Mouse (Mus musculus) neural tube, embryonic 14.5 days (tissue): ENCODE results near the gene Ltbp2. TPM values are rescaled to one million over a fixed set of nuclear protein-coding genes. Genes with fewer than 3 reads are reported as not detected.

Experiments used
- ATAC-seq: fragments of 200-750 bp; cut with Nextera tagmentation; 2 replicates; pipeline ENCODE4 v1.8.0; 2017; ENCODE audit warnings: low read depth, mild to moderate bottlenecking, moderate TSS enrichment, moderate library complexity
- H3K27ac ChIP-seq: fragments of 300-500 bp; sonication (generic); 2 replicates; pipeline ENCODE4 v1.5.1; 2014; ENCODE audit warnings: low read depth, mild to moderate bottlenecking, control low read depth, low read length, moderate library complexity, mixed read lengths
- H3K27me3 ChIP-seq: fragments of 300-500 bp; sonication (generic); 2 replicates; pipeline ENCODE4 v1.6.1; 2014; ENCODE audit warnings: low read length; ENCODE audit not compliant: control insufficient read depth, insufficient read depth
- H3K36me3 ChIP-seq: fragments of 300-500 bp; sonication (generic); 2 replicates; pipeline ENCODE4 v1.6.1; 2014; ENCODE audit warnings: low read length, mixed read lengths; ENCODE audit not compliant: control insufficient read depth, insufficient read depth
- H3K4me1 ChIP-seq: fragments of 300-500 bp; sonication (generic); 2 replicates; pipeline ENCODE4 v1.6.1; 2014; ENCODE audit warnings: low read length; ENCODE audit not compliant: control insufficient read depth, insufficient read depth
- H3K4me2 ChIP-seq: fragments of 300-500 bp; sonication (generic); 2 replicates; pipeline ENCODE4 v1.6.1; 2014; ENCODE audit warnings: mild to moderate bottlenecking, low read depth, low read length, control low read depth
- H3K4me3 ChIP-seq: fragments of 300-500 bp; sonication (generic); 2 replicates; pipeline ENCODE4 v1.5.1; 2014; ENCODE audit warnings: low read depth, low read length, control low read depth, mixed read lengths
- H3K9ac ChIP-seq: fragments of 300-500 bp; sonication (generic); replicated peaks from 2 replicates; pipeline ENCODE4 v1.6.1; 2014; ENCODE audit warnings: low read depth, mild to moderate bottlenecking, control low read depth, low read length, mixed read lengths
- H3K9me3 ChIP-seq: fragments of 300-500 bp; sonication (generic); 2 replicates; pipeline ENCODE4 v1.6.1; 2016; ENCODE audit warnings: low read length; ENCODE audit not compliant: control insufficient read depth
- WGBS: fragments of 180-500 bp; shearing (Covaris S2); extraction: QIAGEN DNeasy Blood & Tissue Kit; methylation state at CpG from one replicate; pipeline ENCODE4 v1.1.7; 2014; 5-methylcytosine and 5-hydroxymethylcytosine counted together
- polyA plus RNA-seq: library from polyadenylated mRNA; unstranded; fragments of >200 nt; fragmentation: Nextera tagmentation; extraction: Ambion mirVana; gene quantifications from 2 replicates; pipeline ENCODE4 v1.2.1, GENCODE M21; 2014

Ltbp2 gene
- polyA plus RNA-seq: 0.15 and 0.17 TPM in 2 replicates

DNA sequence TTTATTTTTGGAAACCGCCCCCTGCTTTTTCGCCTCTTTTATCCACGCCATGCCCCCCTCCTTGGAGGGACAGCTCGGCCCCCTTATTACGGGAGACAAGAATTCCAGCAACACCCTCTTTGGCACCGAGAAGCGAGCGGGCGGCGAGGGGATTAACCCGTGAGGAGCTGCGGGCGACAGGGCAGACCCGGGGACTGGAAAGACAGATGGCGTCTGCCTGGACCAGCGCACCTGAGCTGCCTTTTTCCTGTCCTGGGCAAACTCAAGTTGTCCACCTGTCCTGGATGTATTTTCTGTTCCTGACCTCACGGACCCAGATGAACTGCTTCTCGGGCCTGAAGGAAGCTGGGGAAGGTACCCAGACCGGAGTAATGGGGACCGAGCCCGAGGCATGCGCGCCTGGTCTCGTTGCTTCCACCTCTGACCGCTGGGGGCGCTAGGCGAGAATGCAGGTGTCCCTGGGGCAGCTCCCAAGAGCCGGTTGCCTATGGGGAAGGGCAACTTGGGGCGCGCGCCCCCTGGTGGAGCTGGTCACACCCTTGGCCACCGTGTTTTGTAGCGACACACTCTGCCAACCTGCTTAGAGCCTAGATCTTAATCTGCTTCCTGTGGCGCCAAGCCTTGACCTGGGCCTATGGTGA is at the start of gene Ltbp2:
Ltbp2 (minus strand) TSS at position 52 of the 641 bp plus-strand sequence.
- no peak for ATAC-seq

DNA sequence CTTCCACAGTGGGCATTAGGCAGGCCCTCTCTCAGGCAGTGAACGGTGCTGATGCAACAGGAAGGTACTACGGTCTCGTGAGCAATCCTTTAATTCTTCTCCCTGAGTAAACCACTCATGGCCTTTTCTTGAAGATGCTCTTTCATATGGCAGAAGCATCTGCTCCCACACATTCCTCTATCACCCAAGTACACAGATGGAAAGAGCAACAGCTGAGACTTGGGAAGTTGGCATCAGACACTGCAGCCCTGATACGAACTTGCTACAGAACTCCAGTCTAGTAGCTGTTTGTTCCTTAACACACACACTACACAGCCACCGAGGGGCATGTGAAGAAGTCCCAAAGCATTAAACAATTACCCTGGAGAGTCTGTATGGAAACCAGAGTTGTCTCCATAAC is 48.0 kb upstream of the Ltbp2 start:
- H3K4me2 ChIP-seq: no peak overlapping the region
- WGBS: 93% methylated on average over 5 of the region's 5 CpGs
- H3K4me1 ChIP-seq: no peaks in the 10 kb centered on the region
- H3K4me3 ChIP-seq: no peak overlapping the region
- H3K27me3 ChIP-seq: no peaks in the 10 kb centered on the region
- no peaks in the 10 kb centered on the region for H3K9me3 ChIP-seq
- peaks cover 43% of the 10 kb centered on the region for H3K36me3 ChIP-seq
- H3K27ac ChIP-seq: no peak overlapping the region
- no peak overlapping the region for H3K9ac ChIP-seq
- ATAC-seq: no peak

More for the DNA sequence above, at the start of gene Ltbp2:
- Histone ChIP-seq H3K4me2 (peak within 1 kb of the TSS; percentile 35), H3K27me3 (peaks cover 35% of the 10 kb centered on the region), H3K9me3 (no peaks in the 10 kb centered on the region), H3K4me3 (peak within 1 kb of the TSS; percentile 22), H3K9ac (no peak within 1 kb of the TSS), H3K27ac (no peak within 1 kb of the TSS), H3K4me1 (no peaks in the 10 kb centered on the region), H3K36me3 (no peaks in the 10 kb centered on the region)
- WGBS: 3% methylated on average over 34 of the region's 34 CpGs

GRCm38 (mm10) chr12:84921881-84922419 is 45.6 kb upstream of the Ltbp2 start:
- 28% methylated on average over 8 of the region's 8 CpGs for whole genome bisulfite sequencing
- Histone ChIP-seq H3K9me3 (no peaks in the 10 kb centered on the region), H3K4me1 (no peaks in the 10 kb centered on the region), H3K27ac (no peak overlapping the region), H3K27me3 (no peaks in the 10 kb centered on the region), H3K4me3 (no peak overlapping the region), H3K9ac (no peak overlapping the region), H3K36me3 (peaks cover 41% of the 10 kb centered on the region), H3K4me2 (no peak overlapping the region)
- ATAC-seq: no peak

- no peak for ATAC-seq
Measured at GRCm38 (mm10) chr12:84918809-84919208, 42.5 kb upstream of the Ltbp2 start.

DNA sequence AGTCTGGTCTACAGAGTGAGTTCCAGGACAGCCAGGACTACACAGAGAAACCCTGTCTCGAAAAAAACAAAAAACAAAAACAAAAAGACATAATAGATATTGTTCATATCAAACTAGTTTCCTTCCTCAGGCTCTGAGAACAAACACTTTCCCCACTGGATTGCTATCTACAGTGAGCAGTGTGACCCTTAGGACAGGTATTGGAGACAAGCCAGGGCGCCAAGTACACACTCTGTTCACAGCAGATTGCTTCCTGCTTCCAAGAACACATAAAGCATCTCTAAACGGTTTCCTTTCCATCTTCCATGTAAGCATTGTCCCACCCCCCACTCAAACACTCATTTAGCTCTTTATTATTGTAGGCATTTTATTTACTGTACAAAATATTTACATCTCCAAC is 41.5 kb upstream of the Ltbp2 start:
- no peak overlapping the region for H3K4me2 ChIP-seq
- peaks cover 17% of the 10 kb centered on the region for H3K36me3 ChIP-seq
- WGBS: 86% methylated on average over 3 of the region's 3 CpGs

More at GRCm38 (mm10) chr12:84918809-84919208, 42.5 kb upstream of the Ltbp2 start:
- no peaks in the 10 kb centered on the region for H3K4me1 ChIP-seq
- no peak overlapping the region for H3K4me2 ChIP-seq
- H3K27me3 ChIP-seq: no peaks in the 10 kb centered on the region
- no peak overlapping the region for H3K27ac ChIP-seq
- H3K9ac ChIP-seq: no peak overlapping the region
- H3K36me3 ChIP-seq: peaks cover 22% of the 10 kb centered on the region
- WGBS: 86% methylated on average over 6 of the region's 6 CpGs
- no peak overlapping the region for H3K4me3 ChIP-seq
- H3K9me3 ChIP-seq: no peaks in the 10 kb centered on the region

GRCm38 (mm10) chr12:84914959-84915358 is 38.6 kb upstream of the Ltbp2 start:
- H3K9me3 ChIP-seq: no peaks in the 10 kb centered on the region
- H3K27ac ChIP-seq: no peak overlapping the region
- no peak overlapping the region for H3K4me3 ChIP-seq
- no peak for ATAC-seq
- no peak overlapping the region for H3K4me2 ChIP-seq
- no peak overlapping the region for H3K9ac ChIP-seq
- H3K4me1 ChIP-seq: no peaks in the 10 kb centered on the region
- no peaks in the 10 kb centered on the region for H3K27me3 ChIP-seq
- peaks cover 7% of the 10 kb centered on the region for H3K36me3 ChIP-seq
- WGBS: 94% methylated on average over 5 of the region's 5 CpGs

More for the DNA sequence above, 41.5 kb upstream of the Ltbp2 start:
- no peaks in the 10 kb centered on the region for H3K9me3 ChIP-seq
- no peaks in the 10 kb centered on the region for H3K27me3 ChIP-seq
- H3K9ac ChIP-seq: no peak overlapping the region
- ATAC-seq: no peak
- no peaks in the 10 kb centered on the region for H3K4me1 ChIP-seq
- no peak overlapping the region for H3K27ac ChIP-seq
- H3K4me3 ChIP-seq: no peak overlapping the region

DNA sequence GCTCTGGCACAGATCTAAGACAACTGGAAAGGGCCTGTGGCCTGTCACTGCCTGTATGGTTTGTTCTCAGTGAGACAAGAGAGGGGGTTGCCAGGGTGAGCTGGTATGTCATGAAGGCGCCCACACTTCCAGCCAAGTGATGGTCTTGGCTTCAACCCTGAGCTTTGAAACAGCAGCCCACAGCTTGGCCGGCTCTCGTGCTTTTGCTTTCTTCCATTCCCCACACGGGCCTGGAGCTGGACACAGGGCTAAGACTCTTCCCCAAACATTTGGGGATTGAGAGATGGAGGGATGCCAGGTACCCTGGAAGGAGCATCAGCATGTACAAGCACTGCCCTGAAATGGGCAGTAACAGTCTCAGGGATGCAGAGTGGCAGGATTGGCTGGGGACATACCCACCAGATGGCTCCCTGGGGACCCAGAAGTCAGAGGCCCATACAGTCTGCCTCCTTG is 36.3 kb upstream of the Ltbp2 start:
- no peak overlapping the region for H3K4me3 ChIP-seq
- H3K9ac ChIP-seq: no peak overlapping the region
- H3K4me1 ChIP-seq: no peaks in the 10 kb centered on the region
- peak; percentile 61; the same call in 1 of the 2 replicates for ATAC-seq
- no peaks in the 10 kb centered on the region for H3K9me3 ChIP-seq
- H3K27me3 ChIP-seq: no peaks in the 10 kb centered on the region
- H3K36me3 ChIP-seq: peaks cover 5% of the 10 kb centered on the region; the same call in 1 of the 2 replicates
- no peak overlapping the region for H3K4me2 ChIP-seq
- H3K27ac ChIP-seq: no peak overlapping the region; the same call in 1 of the 2 replicates
- 84% methylated on average over 4 of the region's 4 CpGs for WGBS

- no peak overlapping the region for H3K27ac ChIP-seq
- H3K9me3 ChIP-seq: no peaks in the 10 kb centered on the region
- no peak overlapping the region for H3K4me2 ChIP-seq
- H3K27me3 ChIP-seq: no peaks in the 10 kb centered on the region
- 57% methylated on average over 2 of the region's 2 CpGs for WGBS
- no peaks in the 10 kb centered on the region for H3K4me1 ChIP-seq
- ATAC-seq: no peak
- H3K4me3 ChIP-seq: no peak overlapping the region
- no peaks in the 10 kb centered on the region for H3K36me3 ChIP-seq
- no peak overlapping the region for H3K9ac ChIP-seq
Measured at GRCm38 (mm10) chr12:84911640-84912039, 35.3 kb upstream of the Ltbp2 start.

DNA sequence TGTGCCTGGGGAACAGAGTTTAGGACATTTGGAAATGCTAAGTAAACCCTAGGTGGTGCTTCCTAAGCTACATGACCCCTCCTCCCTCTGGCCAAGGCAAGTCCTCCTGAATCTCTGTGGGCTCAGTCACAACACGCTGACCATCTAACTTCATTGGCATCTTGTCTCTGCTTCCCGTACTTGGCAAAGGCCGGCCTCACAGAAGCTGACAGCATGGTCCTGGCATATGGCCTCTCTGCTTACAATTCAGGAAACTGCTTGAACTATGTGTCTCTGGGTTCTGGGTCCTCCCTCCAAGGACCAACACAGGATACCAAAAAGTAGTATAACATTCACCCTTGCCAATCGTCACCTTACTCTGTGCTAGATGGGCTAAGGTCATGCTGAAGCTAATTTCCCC is 33.7 kb upstream of the Ltbp2 start:
- no peak overlapping the region for H3K9ac ChIP-seq
- H3K27me3 ChIP-seq: no peaks in the 10 kb centered on the region
- H3K4me1 ChIP-seq: no peaks in the 10 kb centered on the region
- H3K4me2 ChIP-seq: no peak overlapping the region
- no peaks in the 10 kb centered on the region for H3K36me3 ChIP-seq
- H3K9me3 ChIP-seq: no peaks in the 10 kb centered on the region
- H3K27ac ChIP-seq: no peak overlapping the region
- no peak for ATAC-seq
- WGBS: 98% methylated on average over 4 of the region's 4 CpGs
- no peak overlapping the region for H3K4me3 ChIP-seq
